Mouse (Mus musculus) heart, adult 2 months (tissue): ENCODE results near the gene Fgfr2.

Experiments
- CTCF ChIP-seq: fragments of 200-600 bp; IDR thresholded peaks from 2 replicates; pipeline ENCODE4 v1.8.1; 2022; ENCODE audit warnings: antibody characterized with exemption, mild to moderate bottlenecking, moderate library complexity
- POLR2A ChIP-seq: fragments of 200-500 bp; IDR thresholded peaks from 2 replicates; pipeline ENCODE4 v1.6.1; 2011; ENCODE audit warnings: mild to moderate bottlenecking, low read depth, low read length, control low read depth; ENCODE audit not compliant: insufficient read depth

DNA sequence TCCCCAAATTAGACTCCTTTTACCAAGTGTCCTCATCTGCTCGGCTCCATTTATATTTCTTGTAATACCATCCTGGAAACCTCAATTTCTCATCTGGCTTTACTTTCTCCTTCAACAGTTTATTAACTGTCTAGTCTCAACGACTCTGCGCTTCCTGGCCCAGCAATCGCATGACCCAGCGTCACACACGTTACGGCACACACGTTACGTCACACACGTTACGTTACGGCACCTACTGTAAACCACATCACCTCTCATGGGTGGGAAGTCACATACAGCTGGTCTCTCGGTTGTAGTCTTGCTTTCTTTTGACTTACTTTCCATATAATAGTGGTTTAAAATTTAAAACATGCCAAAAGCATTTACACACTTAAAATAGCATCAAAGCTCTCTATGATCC, 1767.0 kb downstream of the Fgfr2 start:
- TF ChIP-seq CTCF (no peak), POLR2A (no peak)
